In the genomic region with DNA sequence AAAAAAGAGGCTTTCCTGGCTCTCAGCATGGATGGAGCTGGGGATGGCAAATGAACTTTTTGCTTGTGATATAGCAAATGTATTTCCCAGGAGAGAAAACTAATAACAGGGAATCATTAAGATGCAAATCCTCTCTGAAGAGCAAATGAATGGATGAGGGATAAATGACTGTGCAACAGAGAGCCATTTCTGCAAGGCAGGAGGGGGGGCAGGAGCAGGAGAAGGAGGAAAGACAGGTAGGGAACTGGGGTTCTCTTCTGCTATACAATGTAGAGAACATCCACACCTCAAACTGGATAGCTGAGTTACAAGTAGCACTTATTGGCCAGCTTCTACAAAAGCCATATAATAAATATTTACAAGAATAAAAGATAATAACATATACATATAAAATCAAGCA, we compare ENCODE assay signal across 24 mouse cellular contexts.
"Had no signal": no experiment of that assay in that cellular context is flagged by ENCODE, and none has a peak within 500 bp of the region (broad histone marks: within the 10 kb centered on the region; RNA-seq: fewer than 3 reads in every experiment).

No protein-coding gene starts in this region.

- H3K4me1 ChIP-seq: heart, embryonic 13.5 days; heart, embryonic 15.5 days; hindbrain, embryonic 15.5 days; kidney, embryonic 15.5 days; limb, embryonic 15.5 days had no signal

- ATAC-seq: hindbrain, postnatal 0 days; intestine, embryonic 16.5 days had no signal

- H3K4me3 ChIP-seq: gastrocnemius, adult 2 months; heart, embryonic 13.5 days; heart, embryonic 15.5 days; hindbrain, embryonic 15.5 days; kidney, embryonic 15.5 days; limb, embryonic 13.5 days; limb, embryonic 15.5 days had no signal

- DNase-seq: gastrocnemius, adult 2 months; gastrocnemius, postnatal 10 days; gastrocnemius, postnatal 25 days; heart, adult 18-20 months; heart, postnatal 14 days; heart, postnatal 36 days; kidney, adult 11 months; kidney, adult 2 months; kidney, adult 9 months; kidney, postnatal 14 days; kidney, postnatal 36 days; layer of hippocampus, adult 9-11 months; layer of hippocampus, postnatal 36 days; left cerebral cortex, postnatal 4 days had no signal

- H3K27ac ChIP-seq: gastrocnemius, adult 2 months; heart, embryonic 13.5 days; heart, embryonic 15.5 days; hindbrain, embryonic 15.5 days; hindbrain, postnatal 0 days; kidney, embryonic 15.5 days; kidney, postnatal 0 days; limb, embryonic 13.5 days; limb, embryonic 15.5 days had no signal

- H3K9me3 ChIP-seq: heart, embryonic 15.5 days; hindbrain, embryonic 15.5 days; kidney, embryonic 15.5 days; limb, embryonic 15.5 days had no signal

- H3K36me3 ChIP-seq: heart, embryonic 13.5 days; heart, embryonic 15.5 days; hindbrain, embryonic 15.5 days; kidney, embryonic 15.5 days; limb, embryonic 13.5 days; limb, embryonic 15.5 days had no signal

- H3K9ac ChIP-seq: heart, embryonic 13.5 days; heart, embryonic 15.5 days; hindbrain, embryonic 15.5 days; kidney, embryonic 15.5 days; limb, embryonic 13.5 days; limb, embryonic 15.5 days had no signal

- H3K27me3 ChIP-seq: heart, embryonic 13.5 days; heart, embryonic 15.5 days; hindbrain, embryonic 15.5 days; kidney, embryonic 15.5 days; limb, embryonic 13.5 days; limb, embryonic 15.5 days had no signal

- H3K4me2 ChIP-seq: heart, embryonic 11.5 days; heart, embryonic 13.5 days; heart, embryonic 15.5 days; hindbrain, embryonic 15.5 days; kidney, embryonic 15.5 days; limb, embryonic 13.5 days; limb, embryonic 15.5 days had no signal
